Mouse (Mus musculus): ENCODE results near the gene Sox1. TPM values are rescaled to one million over a fixed set of nuclear protein-coding genes. Genes with fewer than 3 reads are reported as not detected.

The Sox1 gene
- polyA plus RNA-seq, 1 experiment from 2014 or later: not detected

GRCm38 (mm10) chr8:12388390-12389115, 6.5 kb upstream of the Sox1 start:
- no peak for DNase-seq (ENCODE audit: low spot score)
- no peak for TF ChIP-seq CTCF (IDR thresholded peaks at IDR 0.05; ENCODE audit: low read depth)

GRCm38 (mm10) chr8:12389116-12389471, 6.0 kb upstream of the Sox1 start:
- peaks cover 17% of the 10 kb centered on the region; the same call in 1 of the 2 replicates for H3K4me1 ChIP-seq (replicated peaks; ENCODE audit: insufficient read depth, low read length)
- H3K36me3 ChIP-seq (ENCODE audit: insufficient read depth, low read length): no peaks in the 10 kb centered on the region
- H3K4me3 ChIP-seq (replicated peaks; ENCODE audit: low read depth, low read length): no peak overlapping the region
- under 1% methylated on average over 5 of the region's 5 CpGs for WGBS
- H3K27ac ChIP-seq: no peak overlapping the region
- DNase-seq (ENCODE audit: low spot score) (no peak), ATAC-seq (replicated peaks; ENCODE audit: low FRiP score, low read depth) (no peak)
- H3K4me2 ChIP-seq (ENCODE audit: low read length): no peak overlapping the region
- no peaks in the 10 kb centered on the region for H3K9me3 ChIP-seq (replicated peaks; ENCODE audit: low read length)
- H3K27me3 ChIP-seq (ENCODE audit: insufficient read depth, low read length): peaks cover 93% of the 10 kb centered on the region
- TF ChIP-seq CTCF (IDR thresholded peaks at IDR 0.05; ENCODE audit: low read depth): no peak
- H3K9ac ChIP-seq (ENCODE audit: low read depth, low read length): no peak overlapping the region

More at GRCm38 (mm10) chr8:12388390-12389115, 6.5 kb upstream of the Sox1 start:
- Histone ChIP-seq H3K27ac (no peak overlapping the region), H3K36me3 (ENCODE audit: insufficient read depth, low read length) (no peaks in the 10 kb centered on the region), H3K9ac (ENCODE audit: low read depth, low read length) (no peak overlapping the region), H3K9me3 (replicated peaks; ENCODE audit: low read length) (no peaks in the 10 kb centered on the region), H3K4me2 (ENCODE audit: low read length) (no peak overlapping the region), H3K27me3 (ENCODE audit: insufficient read depth, low read length) (peaks cover 95% of the 10 kb centered on the region), H3K4me3 (replicated peaks; ENCODE audit: low read depth, low read length) (no peak overlapping the region), H3K4me1 (replicated peaks; ENCODE audit: insufficient read depth, low read length) (peaks cover 17% of the 10 kb centered on the region; the same call in 1 of the 2 replicates)
- no peak for ATAC-seq (replicated peaks; ENCODE audit: low FRiP score, low read depth)
- WGBS: 5% methylated on average over 10 of the region's 10 CpGs

GRCm38 (mm10) chr8:12389801-12390639, 5.1 kb upstream of the Sox1 start:
- ATAC-seq (replicated peaks; ENCODE audit: low FRiP score, low read depth): no peak
- Histone ChIP-seq H3K27me3 (ENCODE audit: insufficient read depth, low read length) (peaks cover 93% of the 10 kb centered on the region), H3K4me2 (ENCODE audit: low read length) (no peak overlapping the region), H3K4me1 (replicated peaks; ENCODE audit: insufficient read depth, low read length) (peaks cover 10% of the 10 kb centered on the region; the same call in 1 of the 2 replicates), H3K9ac (ENCODE audit: low read depth, low read length) (no peak overlapping the region), H3K36me3 (ENCODE audit: insufficient read depth, low read length) (no peaks in the 10 kb centered on the region), H3K9me3 (replicated peaks; ENCODE audit: low read length) (no peaks in the 10 kb centered on the region), H3K4me3 (replicated peaks; ENCODE audit: low read depth, low read length) (no peak overlapping the region), H3K27ac (no peak overlapping the region)
- no peak for DNase-seq (ENCODE audit: low spot score)
- TF ChIP-seq CTCF (IDR thresholded peaks at IDR 0.05; ENCODE audit: low read depth): no peak
- 2% methylated on average over 29 of the region's 29 CpGs for WGBS

- Histone ChIP-seq H3K4me1 (replicated peaks; ENCODE audit: insufficient read depth, low read length) (peaks cover 8% of the 10 kb centered on the region; the same call in 1 of the 2 replicates), H3K36me3 (ENCODE audit: insufficient read depth, low read length) (no peaks in the 10 kb centered on the region)
- no peak for DNase-seq (ENCODE audit: low spot score)
Measured at GRCm38 (mm10) chr8:12390640-12391365, 4.3 kb upstream of the Sox1 start.

GRCm38 (mm10) chr8:12391366-12392250, 3.5 kb upstream of the Sox1 start:
- Histone ChIP-seq H3K27me3 (ENCODE audit: insufficient read depth, low read length) (peaks cover 95% of the 10 kb centered on the region), H3K4me2 (ENCODE audit: low read length) (no peak overlapping the region), H3K9ac (ENCODE audit: low read depth, low read length) (no peak overlapping the region), H3K27ac (no peak overlapping the region), H3K36me3 (ENCODE audit: insufficient read depth, low read length) (no peaks in the 10 kb centered on the region), H3K9me3 (replicated peaks; ENCODE audit: low read length) (no peaks in the 10 kb centered on the region), H3K4me1 (replicated peaks; ENCODE audit: insufficient read depth, low read length) (peaks cover 7% of the 10 kb centered on the region; the same call in 1 of the 2 replicates), H3K4me3 (replicated peaks; ENCODE audit: low read depth, low read length) (no peak overlapping the region)
- DNase-seq (ENCODE audit: low spot score) (no peak), ATAC-seq (replicated peaks; ENCODE audit: low FRiP score, low read depth) (0 out of 2 replicates have a peak, but pooled peaks have one; percentile 55)
- TF ChIP-seq CTCF (IDR thresholded peaks at IDR 0.05; ENCODE audit: low read depth): peak; percentile 69
- WGBS: 2% methylated on average over 37 of the region's 37 CpGs

More at GRCm38 (mm10) chr8:12390640-12391365, 4.3 kb upstream of the Sox1 start:
- H3K9me3 ChIP-seq (replicated peaks; ENCODE audit: low read length): no peaks in the 10 kb centered on the region
- no peak overlapping the region for H3K4me2 ChIP-seq (ENCODE audit: low read length)
- H3K4me3 ChIP-seq (replicated peaks; ENCODE audit: low read depth, low read length): no peak overlapping the region
- no peak overlapping the region for H3K27ac ChIP-seq
- WGBS: 1% methylated on average over 38 of the region's 38 CpGs
- H3K27me3 ChIP-seq (ENCODE audit: insufficient read depth, low read length): peaks cover 93% of the 10 kb centered on the region
- TF ChIP-seq CTCF (IDR thresholded peaks at IDR 0.05; ENCODE audit: low read depth): no peak
- H3K9ac ChIP-seq (ENCODE audit: low read depth, low read length): no peak overlapping the region
- ATAC-seq (replicated peaks; ENCODE audit: low FRiP score, low read depth): no peak

Data from kidney, postnatal 0 days (tissue).